Mouse (Mus musculus): Measurements from ENCODE around the gene Papln.

DNA sequence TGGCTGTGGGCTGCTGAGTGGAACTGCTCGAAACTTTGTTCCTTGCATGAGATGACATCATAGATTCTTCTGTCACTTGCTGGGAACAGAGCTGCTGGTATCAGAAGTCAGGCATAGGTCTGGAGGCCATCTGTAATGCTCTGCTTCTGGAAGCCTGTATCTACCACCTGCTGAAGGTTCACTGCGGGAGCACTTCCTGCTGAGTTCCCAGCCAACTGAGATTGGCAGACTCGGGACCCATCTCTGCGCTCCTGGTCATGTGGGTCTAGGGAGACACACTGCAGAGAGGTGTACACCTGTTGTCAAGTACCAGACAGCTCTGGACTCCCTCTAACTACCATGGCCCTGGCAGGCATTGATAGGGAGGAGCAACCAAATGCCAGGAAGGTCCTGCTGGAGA is 20.6 kb upstream of the Papln start:
- no peak for TF ChIP-seq CTCF (conservative IDR thresholded peaks at IDR 0.05; ENCODE audit: insufficient read depth, insufficient read length, low read depth, low read length)
- TF ChIP-seq POLR2A (IDR thresholded peaks at IDR 0.05; ENCODE audit: low read depth, low read length), result no peak

Data from kidney, adult 2 months (tissue).